Mouse (Mus musculus): ENCODE results near the gene Pear1. TPM values are rescaled to one million over a fixed set of nuclear protein-coding genes. Genes with fewer than 3 reads are reported as not detected.

The Pear1 gene
- polyA plus RNA-seq, 1 experiment from 2014 or later = 4.4 TPM

GRCm38 (mm10) chr3:87846650-87847110 lies 22.6 kb upstream of the Pear1 start, which contains the start of gene Sh2d2a:
TSS of gene Sh2d2a (plus strand) at chr3:87846755.
- no peak within 1 kb of the TSS for H3K27ac ChIP-seq (replicated peaks; ENCODE audit: low read depth, low read length)
- H3K36me3 ChIP-seq (replicated peaks; ENCODE audit: control insufficient read depth, insufficient read depth, low read depth, low read length) = no peaks in the 10 kb centered on the region
- no peak within 1 kb of the TSS for H3K4me3 ChIP-seq (ENCODE audit: low read depth, low read length)
- ATAC-seq (replicated peaks; ENCODE audit: insufficient number of reproducible peaks, low FRiP score, low TSS enrichment, low read depth) = no peak
- DNase-seq (ENCODE audit: low spot score) = no peak
- WGBS = 67% methylated on average over 7 of the region's 7 CpGs
- no peaks in the 10 kb centered on the region for H3K4me1 ChIP-seq (ENCODE audit: control insufficient read depth, insufficient read depth, low read length)
- no peak within 1 kb of the TSS for H3K9ac ChIP-seq (replicated peaks; ENCODE audit: low read length)
- H3K27me3 ChIP-seq (ENCODE audit: control insufficient read depth, insufficient read depth, low read length) = no peaks in the 10 kb centered on the region
- H3K9me3 ChIP-seq (replicated peaks; ENCODE audit: control insufficient read depth, low read length) = no peaks in the 10 kb centered on the region
- H3K4me2 ChIP-seq (ENCODE audit: low read depth, low read length) = no peak within 1 kb of the TSS

- no peak for ATAC-seq (replicated peaks; ENCODE audit: insufficient number of reproducible peaks, low FRiP score, low TSS enrichment, low read depth)
- DNase-seq (ENCODE audit: low spot score) = no peak
- WGBS = 70% methylated on average over 4 of the region's 4 CpGs
Measured at GRCm38 (mm10) chr3:87846186-87846585, 22.1 kb upstream of the Pear1 start.

GRCm38 (mm10) chr3:87844981-87845380 lies 20.9 kb upstream of the Pear1 start:
- DNase-seq (ENCODE audit: low spot score) = no peak
- ATAC-seq (replicated peaks; ENCODE audit: insufficient number of reproducible peaks, low FRiP score, low TSS enrichment, low read depth) = no peak
- no peak overlapping the region for H3K27ac ChIP-seq (replicated peaks; ENCODE audit: low read depth, low read length)

More at GRCm38 (mm10) chr3:87846186-87846585, 22.1 kb upstream of the Pear1 start:
- H3K4me2 ChIP-seq (ENCODE audit: low read depth, low read length) = no peak overlapping the region
- no peak overlapping the region for H3K4me3 ChIP-seq (ENCODE audit: low read depth, low read length)
- no peak overlapping the region for H3K9ac ChIP-seq (replicated peaks; ENCODE audit: low read length)
- no peaks in the 10 kb centered on the region for H3K4me1 ChIP-seq (ENCODE audit: control insufficient read depth, insufficient read depth, low read length)
- no peak overlapping the region for H3K27ac ChIP-seq (replicated peaks; ENCODE audit: low read depth, low read length)
- H3K27me3 ChIP-seq (ENCODE audit: control insufficient read depth, insufficient read depth, low read length) = no peaks in the 10 kb centered on the region
- H3K36me3 ChIP-seq (replicated peaks; ENCODE audit: control insufficient read depth, insufficient read depth, low read depth, low read length) = no peaks in the 10 kb centered on the region
- no peaks in the 10 kb centered on the region for H3K9me3 ChIP-seq (replicated peaks; ENCODE audit: control insufficient read depth, low read length)

GRCm38 (mm10) chr3:87840858-87841257 lies 16.8 kb upstream of the Pear1 start:
- ATAC-seq (replicated peaks; ENCODE audit: insufficient number of reproducible peaks, low FRiP score, low TSS enrichment, low read depth) (no peak), DNase-seq (ENCODE audit: low spot score) (no peak)
- no peak overlapping the region for H3K27ac ChIP-seq (replicated peaks; ENCODE audit: low read depth, low read length)

More at GRCm38 (mm10) chr3:87844981-87845380, 20.9 kb upstream of the Pear1 start:
- Histone ChIP-seq H3K4me3 (ENCODE audit: low read depth, low read length) (no peak overlapping the region), H3K9ac (replicated peaks; ENCODE audit: low read length) (no peak overlapping the region), H3K4me2 (ENCODE audit: low read depth, low read length) (no peak overlapping the region), H3K36me3 (replicated peaks; ENCODE audit: control insufficient read depth, insufficient read depth, low read depth, low read length) (no peaks in the 10 kb centered on the region), H3K27me3 (ENCODE audit: control insufficient read depth, insufficient read depth, low read length) (no peaks in the 10 kb centered on the region), H3K4me1 (ENCODE audit: control insufficient read depth, insufficient read depth, low read length) (no peaks in the 10 kb centered on the region), H3K9me3 (replicated peaks; ENCODE audit: control insufficient read depth, low read length) (no peaks in the 10 kb centered on the region)
- 83% methylated on average over 4 of the region's 4 CpGs for WGBS

GRCm38 (mm10) chr3:87838622-87839021 lies 14.5 kb upstream of the Pear1 start:
- no peak overlapping the region for H3K4me2 ChIP-seq (ENCODE audit: low read depth, low read length)
- H3K36me3 ChIP-seq (replicated peaks; ENCODE audit: control insufficient read depth, insufficient read depth, low read depth, low read length) = no peaks in the 10 kb centered on the region
- H3K4me1 ChIP-seq (ENCODE audit: control insufficient read depth, insufficient read depth, low read length) = no peaks in the 10 kb centered on the region
- H3K9ac ChIP-seq (replicated peaks; ENCODE audit: low read length) = no peak overlapping the region
- no peak overlapping the region for H3K4me3 ChIP-seq (ENCODE audit: low read depth, low read length)
- no peak overlapping the region for H3K27ac ChIP-seq (replicated peaks; ENCODE audit: low read depth, low read length)
- 7% methylated on average over 4 of the region's 4 CpGs for WGBS
- DNase-seq (ENCODE audit: low spot score) = peak; percentile 89
- H3K27me3 ChIP-seq (ENCODE audit: control insufficient read depth, insufficient read depth, low read length) = no peaks in the 10 kb centered on the region
- no peak for ATAC-seq (replicated peaks; ENCODE audit: insufficient number of reproducible peaks, low FRiP score, low TSS enrichment, low read depth)
- H3K9me3 ChIP-seq (replicated peaks; ENCODE audit: control insufficient read depth, low read length) = no peaks in the 10 kb centered on the region

More at GRCm38 (mm10) chr3:87840858-87841257, 16.8 kb upstream of the Pear1 start:
- no peak overlapping the region for H3K4me3 ChIP-seq (ENCODE audit: low read depth, low read length)
- H3K27me3 ChIP-seq (ENCODE audit: control insufficient read depth, insufficient read depth, low read length) = no peaks in the 10 kb centered on the region
- H3K4me1 ChIP-seq (ENCODE audit: control insufficient read depth, insufficient read depth, low read length) = no peaks in the 10 kb centered on the region
- H3K9ac ChIP-seq (replicated peaks; ENCODE audit: low read length) = no peak overlapping the region
- no peak overlapping the region for H3K4me2 ChIP-seq (ENCODE audit: low read depth, low read length)
- no peaks in the 10 kb centered on the region for H3K9me3 ChIP-seq (replicated peaks; ENCODE audit: control insufficient read depth, low read length)
- no peaks in the 10 kb centered on the region for H3K36me3 ChIP-seq (replicated peaks; ENCODE audit: control insufficient read depth, insufficient read depth, low read depth, low read length)

GRCm38 (mm10) chr3:87833482-87833881 lies 9.4 kb upstream of the Pear1 start:
- no peaks in the 10 kb centered on the region for H3K9me3 ChIP-seq (replicated peaks; ENCODE audit: control insufficient read depth, low read length)
- no peak overlapping the region for H3K4me3 ChIP-seq (ENCODE audit: low read depth, low read length)
- WGBS = 70% methylated on average over 5 of the region's 5 CpGs
- H3K4me1 ChIP-seq (ENCODE audit: control insufficient read depth, insufficient read depth, low read length) = no peaks in the 10 kb centered on the region
- H3K36me3 ChIP-seq (replicated peaks; ENCODE audit: control insufficient read depth, insufficient read depth, low read depth, low read length) = no peaks in the 10 kb centered on the region
- H3K27me3 ChIP-seq (ENCODE audit: control insufficient read depth, insufficient read depth, low read length) = no peaks in the 10 kb centered on the region
- no peak for DNase-seq (ENCODE audit: low spot score)
- no peak for ATAC-seq (replicated peaks; ENCODE audit: insufficient number of reproducible peaks, low FRiP score, low TSS enrichment, low read depth)
- no peak overlapping the region for H3K9ac ChIP-seq (replicated peaks; ENCODE audit: low read length)
- no peak overlapping the region for H3K4me2 ChIP-seq (ENCODE audit: low read depth, low read length)
- no peak overlapping the region for H3K27ac ChIP-seq (replicated peaks; ENCODE audit: low read depth, low read length)

GRCm38 (mm10) chr3:87832109-87832859 lies 8.2 kb upstream of the Pear1 start:
- 84% methylated on average over 7 of the region's 7 CpGs for WGBS

GRCm38 (mm10) chr3:87829025-87829424 lies 4.9 kb upstream of the Pear1 start:
- WGBS = 49% methylated on average over 10 of the region's 10 CpGs
- H3K4me3 ChIP-seq (ENCODE audit: low read depth, low read length) = no peak overlapping the region

More at GRCm38 (mm10) chr3:87832109-87832859, 8.2 kb upstream of the Pear1 start:
- no peaks in the 10 kb centered on the region for H3K4me1 ChIP-seq (ENCODE audit: control insufficient read depth, insufficient read depth, low read length)
- H3K27me3 ChIP-seq (ENCODE audit: control insufficient read depth, insufficient read depth, low read length) = no peaks in the 10 kb centered on the region
- H3K27ac ChIP-seq (replicated peaks; ENCODE audit: low read depth, low read length) = no peak overlapping the region
- no peak overlapping the region for H3K4me3 ChIP-seq (ENCODE audit: low read depth, low read length)
- ATAC-seq (replicated peaks; ENCODE audit: insufficient number of reproducible peaks, low FRiP score, low TSS enrichment, low read depth) = no peak
- no peaks in the 10 kb centered on the region for H3K36me3 ChIP-seq (replicated peaks; ENCODE audit: control insufficient read depth, insufficient read depth, low read depth, low read length)
- H3K9ac ChIP-seq (replicated peaks; ENCODE audit: low read length) = no peak overlapping the region
- no peak overlapping the region for H3K4me2 ChIP-seq (ENCODE audit: low read depth, low read length)
- DNase-seq (ENCODE audit: low spot score) = no peak
- H3K9me3 ChIP-seq (replicated peaks; ENCODE audit: control insufficient read depth, low read length) = no peaks in the 10 kb centered on the region

More at GRCm38 (mm10) chr3:87829025-87829424, 4.9 kb upstream of the Pear1 start:
- H3K9me3 ChIP-seq (replicated peaks; ENCODE audit: control insufficient read depth, low read length) = no peaks in the 10 kb centered on the region
- no peak overlapping the region for H3K27ac ChIP-seq (replicated peaks; ENCODE audit: low read depth, low read length)
- H3K27me3 ChIP-seq (ENCODE audit: control insufficient read depth, insufficient read depth, low read length) = no peaks in the 10 kb centered on the region
- H3K36me3 ChIP-seq (replicated peaks; ENCODE audit: control insufficient read depth, insufficient read depth, low read depth, low read length) = no peaks in the 10 kb centered on the region
- H3K4me1 ChIP-seq (ENCODE audit: control insufficient read depth, insufficient read depth, low read length) = no peaks in the 10 kb centered on the region
- H3K4me2 ChIP-seq (ENCODE audit: low read depth, low read length) = no peak overlapping the region
- DNase-seq (ENCODE audit: low spot score) = peak; percentile 5
- no peak overlapping the region for H3K9ac ChIP-seq (replicated peaks; ENCODE audit: low read length)
- ATAC-seq (replicated peaks; ENCODE audit: insufficient number of reproducible peaks, low FRiP score, low TSS enrichment, low read depth) = no peak

All from embryonic facial prominence, embryonic 11.5 days (tissue).